Mouse (Mus musculus) fat pad, adult 2 months (tissue): ENCODE results near the gene Akap1.

ENCODE experiments used
- DNase-seq: peaks from one replicate; pipeline ENCODE4 v3.0.0-alpha.2; 2011; ENCODE audit warnings: low read depth, low spot score; ENCODE audit errors: extremely low read depth

Akap1 gene

DNA sequence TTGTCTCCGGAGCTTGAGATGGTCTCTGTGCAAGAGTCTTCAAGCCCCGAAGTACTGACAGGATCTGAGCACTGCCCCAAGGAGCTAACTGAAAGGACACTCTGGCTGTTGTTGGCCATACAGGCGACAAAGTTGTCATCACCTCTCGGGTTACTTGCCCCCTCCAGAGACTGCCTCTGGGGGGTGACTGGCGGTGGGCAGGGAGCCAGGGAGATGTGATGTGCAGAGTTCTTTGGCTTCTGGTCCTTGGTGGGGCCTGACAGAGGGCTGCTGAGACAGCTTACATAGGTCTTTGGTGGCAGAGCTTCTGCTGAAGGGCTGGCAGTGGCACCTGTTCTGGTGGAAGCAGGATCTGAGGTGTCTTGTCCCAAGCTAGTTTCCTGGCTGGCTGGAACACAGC, 20.0 kb downstream of the Akap1 start:
- DNase-seq, result no peak

DNA sequence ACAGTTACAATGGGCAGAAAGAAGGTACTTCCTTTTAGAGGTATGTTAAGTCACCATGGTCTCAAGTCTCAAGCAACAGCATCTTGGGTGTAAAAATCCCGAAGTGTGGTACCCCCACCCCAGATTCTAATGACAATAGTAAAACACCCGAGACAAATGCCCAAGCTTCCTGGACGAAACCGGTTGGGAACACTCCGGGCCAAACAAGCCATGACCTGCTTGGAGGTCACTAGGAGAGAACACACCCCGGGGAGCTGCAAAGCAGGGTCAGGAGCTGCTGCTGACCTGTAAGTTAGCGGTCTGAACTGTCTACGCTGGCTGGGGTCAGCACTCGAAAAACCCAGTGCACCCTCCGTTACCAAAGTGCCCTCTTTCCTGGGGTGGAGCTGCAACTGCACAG, 21.1 kb downstream of the Akap1 start:
- no peak for DNase-seq

DNA sequence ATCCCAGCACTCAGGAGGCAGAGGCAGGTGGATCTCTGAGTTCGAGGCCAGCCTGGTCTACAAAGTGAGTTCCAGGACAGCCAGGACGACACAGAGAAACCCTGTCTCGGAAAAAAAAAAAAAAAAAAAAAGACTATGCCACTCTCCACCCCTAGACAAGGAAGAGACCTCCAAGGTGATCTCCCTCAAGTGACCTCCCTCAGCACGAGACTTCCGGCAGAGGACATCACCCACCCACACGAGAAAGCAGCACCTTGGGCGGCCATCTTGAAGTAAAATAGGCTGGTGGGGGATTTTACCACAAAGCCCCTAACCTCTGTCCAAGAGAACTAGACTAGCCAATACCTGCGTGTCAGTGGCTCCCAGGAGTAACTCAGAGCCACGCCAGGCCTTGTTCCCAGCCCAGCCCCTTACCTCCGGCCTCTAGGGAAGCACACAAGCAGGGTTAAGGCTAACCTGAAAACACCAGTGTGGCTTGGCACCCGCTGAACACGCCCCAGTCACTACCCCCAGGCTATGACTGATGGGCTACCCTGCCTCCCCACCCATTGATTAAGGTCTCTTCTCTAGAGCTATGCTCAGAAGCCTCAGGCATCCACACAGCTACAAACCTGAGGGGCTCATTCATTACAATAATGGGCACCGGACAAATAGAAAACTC, 21.9 kb downstream of the Akap1 start:
- DNase-seq, result no peak

DNA sequence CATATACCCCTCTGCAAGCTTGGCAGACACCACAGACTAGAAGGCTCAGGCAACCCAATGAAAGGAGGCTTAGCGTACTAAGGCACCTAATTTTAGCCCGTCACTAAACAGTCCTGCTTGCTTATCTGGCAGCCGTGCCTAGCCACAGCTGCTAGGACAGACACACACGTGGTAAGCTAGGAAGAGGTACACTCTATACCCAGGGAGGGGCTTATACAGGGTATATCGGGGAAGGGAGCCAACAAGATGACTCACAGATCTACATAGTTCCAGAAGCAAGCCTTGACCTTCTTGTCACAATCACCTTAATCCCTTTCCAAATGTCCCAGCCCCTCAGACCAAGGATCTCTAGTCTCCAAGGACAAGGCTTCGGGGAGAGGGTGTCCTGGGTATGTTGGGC, 23.0 kb downstream of the Akap1 start:
- no peak for DNase-seq

DNA sequence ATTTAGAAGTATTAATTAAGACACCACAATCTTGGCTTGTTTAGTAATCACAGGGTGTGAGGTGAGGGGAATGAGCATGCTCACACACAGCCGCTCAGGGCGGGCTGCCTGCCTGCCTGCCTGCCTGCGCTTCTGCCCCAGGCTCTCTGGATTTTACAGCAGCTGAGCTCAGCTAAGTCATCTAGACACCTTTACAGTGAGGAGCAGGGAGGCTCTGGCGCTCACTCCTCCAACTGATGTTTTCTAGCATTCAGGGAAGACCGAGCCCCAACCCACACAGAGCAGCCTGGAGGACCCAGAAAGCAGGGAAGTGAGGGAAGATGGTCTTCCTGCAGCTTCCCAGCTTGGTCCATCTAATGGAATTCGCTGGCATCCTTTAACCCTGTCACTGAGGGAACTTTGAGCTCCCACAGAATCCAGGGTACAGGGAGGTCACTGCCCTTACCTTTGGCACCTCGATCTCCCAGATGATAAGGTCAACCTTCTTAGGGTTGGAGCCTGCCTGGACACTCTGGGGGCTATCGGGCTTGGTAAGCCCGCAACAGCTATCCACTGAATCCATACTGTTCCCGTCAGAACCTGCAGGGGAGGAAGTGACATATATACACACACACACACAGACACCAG, 23.5 kb downstream of the Akap1 start:
- no peak for DNase-seq

GRCm38 (mm10) chr11:88840292-88840691, 24.1 kb downstream of the Akap1 start:
- no peak for DNase-seq

DNA sequence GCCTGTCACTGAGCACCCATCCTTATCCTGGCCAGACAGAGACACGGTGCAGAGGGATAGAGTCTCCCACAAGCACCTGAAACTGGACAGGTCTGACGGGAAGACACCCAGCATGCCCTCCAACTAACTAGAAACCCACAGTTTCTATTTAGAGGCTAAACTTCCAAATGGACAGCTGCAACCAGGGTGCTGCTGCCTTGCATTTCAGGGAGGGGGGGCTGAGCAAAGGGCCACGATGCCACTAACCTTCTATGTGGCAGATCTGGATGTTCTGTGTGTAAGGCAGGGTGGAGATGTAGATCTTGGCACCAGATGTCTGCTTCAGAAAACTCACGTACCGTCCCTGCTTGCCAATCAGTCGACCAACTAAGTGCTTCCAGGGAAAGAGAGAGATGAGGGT, 25.0 kb downstream of the Akap1 start:
- DNase-seq, result no peak

DNA sequence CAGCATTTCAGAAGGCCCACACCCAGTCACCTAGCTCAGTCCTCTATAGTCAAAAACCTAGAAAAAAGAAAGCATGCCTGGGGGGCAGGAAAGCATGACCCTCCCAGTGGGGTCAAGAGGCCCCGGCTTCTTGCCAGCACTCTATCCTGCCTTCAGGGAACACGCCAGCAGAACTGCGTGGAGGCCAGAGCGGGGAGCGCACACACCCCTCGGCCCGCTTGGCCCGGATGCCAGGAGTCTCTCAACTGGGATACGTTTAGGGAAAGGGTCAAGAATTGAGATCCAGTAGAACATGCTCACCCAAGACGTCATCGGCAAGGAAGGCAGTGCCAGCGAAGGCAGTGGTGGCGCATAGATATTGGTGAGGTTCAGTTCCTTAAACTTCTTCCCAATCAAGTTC, 25.8 kb downstream of the Akap1 start:
- no peak for DNase-seq

DNA sequence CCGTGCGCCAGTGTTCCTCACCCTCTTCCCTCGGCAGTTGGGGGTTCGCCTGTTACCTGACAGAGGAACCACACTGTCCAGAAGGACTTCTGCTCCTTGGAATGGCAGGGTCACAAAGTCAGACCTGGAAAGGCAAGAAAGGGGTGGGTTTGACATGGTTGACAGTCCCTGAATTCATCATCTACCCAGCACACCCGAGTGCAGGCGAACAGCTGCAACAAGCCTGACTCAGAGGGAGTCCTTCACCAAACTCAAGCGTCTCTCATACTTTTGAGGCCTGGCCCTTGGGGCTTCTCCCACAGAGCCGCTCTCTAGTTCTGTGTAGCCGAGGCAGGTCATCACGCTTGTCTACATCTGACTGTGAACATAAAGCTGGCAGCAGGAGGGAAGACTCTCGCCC, 29.8 kb downstream of the Akap1 start:
- DNase-seq, result no peak

DNA sequence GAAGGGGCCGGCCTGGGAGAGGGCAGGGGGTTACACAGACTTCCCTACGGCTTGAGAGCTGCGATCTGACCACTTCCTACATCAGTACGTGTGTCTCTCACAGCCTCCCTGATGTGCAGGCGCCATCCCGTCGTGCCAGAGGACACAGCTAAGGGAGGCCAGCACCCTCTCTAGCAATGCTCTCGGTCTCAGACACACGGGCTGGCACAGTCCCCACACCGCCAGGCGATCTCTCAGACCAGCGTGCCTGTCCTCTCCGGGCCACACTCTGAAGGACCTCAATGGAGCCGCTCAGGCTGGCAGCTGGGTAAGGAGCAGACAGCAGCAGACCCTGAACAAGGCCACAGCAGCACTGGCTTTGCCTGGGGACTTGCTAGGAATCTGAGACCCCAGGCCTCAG, 30.3 kb downstream of the Akap1 start:
- DNase-seq, result no peak

DNA sequence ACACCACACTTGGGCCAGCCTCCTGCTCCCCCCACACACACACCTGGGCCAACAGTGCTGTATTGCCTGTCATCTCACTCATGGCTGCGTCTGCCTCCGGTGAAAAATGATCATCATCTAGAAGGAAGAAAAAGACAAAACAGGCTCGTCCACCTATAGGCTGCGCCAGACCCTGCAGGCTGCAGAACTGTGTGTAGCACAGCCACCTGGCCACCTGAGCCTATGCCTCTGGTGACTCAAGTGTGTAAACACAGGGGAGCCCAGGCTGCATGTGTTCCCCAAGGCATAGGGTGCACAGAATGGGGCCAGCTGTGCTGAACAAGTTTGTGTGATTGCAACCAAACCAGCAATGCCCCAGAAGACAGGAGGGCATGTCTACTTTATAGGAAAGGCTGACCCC, 31.3 kb downstream of the Akap1 start:
- no peak for DNase-seq

DNA sequence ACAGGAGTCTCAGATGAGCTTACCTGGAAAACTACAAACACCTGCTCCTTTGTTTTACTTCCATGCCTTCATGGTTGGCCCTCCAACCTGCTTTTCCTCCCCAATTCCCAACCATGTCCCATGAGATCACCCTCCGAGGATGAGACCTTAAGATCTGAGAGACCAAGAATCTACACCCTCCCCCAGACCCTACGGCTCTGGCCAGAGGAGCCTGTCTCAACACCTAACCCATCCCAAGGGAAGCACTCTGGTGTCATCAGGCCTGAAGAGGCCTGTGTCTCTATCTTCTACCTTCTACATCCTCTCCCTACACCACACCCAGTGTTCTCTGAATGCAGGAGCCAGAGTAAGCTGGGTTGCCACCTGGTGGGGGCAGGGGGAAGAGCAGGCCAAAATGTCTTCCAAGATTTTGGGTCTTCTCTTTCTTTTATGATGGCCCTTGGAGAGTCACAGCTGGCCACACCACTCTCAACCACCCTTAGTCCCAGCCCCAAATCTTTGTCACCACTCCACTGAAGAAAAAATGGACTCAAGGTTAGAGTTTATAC, 34.1 kb downstream of the Akap1 start:
- DNase-seq, result no peak

DNA sequence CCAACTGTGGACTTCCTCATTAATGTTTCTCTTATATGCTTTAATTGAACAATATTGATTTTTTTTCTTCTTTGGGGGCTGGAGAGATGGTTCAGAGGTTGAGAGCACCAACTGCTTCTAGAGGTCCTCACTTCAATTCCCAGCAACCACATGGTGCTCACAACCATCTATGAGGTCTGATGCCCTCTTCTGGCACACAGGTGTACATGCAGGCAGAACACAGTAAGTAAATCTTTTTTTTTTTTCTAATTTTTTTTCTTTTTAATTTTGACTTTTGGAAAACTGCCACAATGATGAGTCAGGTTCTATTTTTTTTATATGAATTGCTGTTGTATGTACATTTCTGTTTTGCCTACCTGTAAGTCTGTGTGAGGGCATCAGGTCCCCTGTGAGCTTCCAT, 35.9 kb downstream of the Akap1 start:
- no peak for DNase-seq

DNA sequence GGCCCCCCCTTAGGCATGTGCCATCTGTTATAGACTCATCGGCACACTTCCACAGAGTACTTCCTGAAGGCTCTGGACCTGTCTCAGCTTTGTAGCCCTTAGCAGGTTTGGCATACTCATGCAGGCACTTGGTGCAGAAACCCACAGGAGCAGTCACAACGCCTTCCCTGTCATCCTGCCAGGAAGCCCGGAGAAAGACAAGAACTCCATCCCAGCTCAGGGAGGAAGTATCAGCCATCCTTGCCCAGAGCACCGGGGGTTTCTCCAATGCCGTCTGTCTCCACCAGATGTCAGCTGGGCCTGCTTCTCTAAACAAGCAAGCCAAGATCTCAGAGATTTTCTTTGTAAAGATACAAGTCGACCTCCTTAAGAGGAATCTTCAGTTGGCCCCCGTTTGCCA, 38.5 kb downstream of the Akap1 start:
- no peak for DNase-seq

DNA sequence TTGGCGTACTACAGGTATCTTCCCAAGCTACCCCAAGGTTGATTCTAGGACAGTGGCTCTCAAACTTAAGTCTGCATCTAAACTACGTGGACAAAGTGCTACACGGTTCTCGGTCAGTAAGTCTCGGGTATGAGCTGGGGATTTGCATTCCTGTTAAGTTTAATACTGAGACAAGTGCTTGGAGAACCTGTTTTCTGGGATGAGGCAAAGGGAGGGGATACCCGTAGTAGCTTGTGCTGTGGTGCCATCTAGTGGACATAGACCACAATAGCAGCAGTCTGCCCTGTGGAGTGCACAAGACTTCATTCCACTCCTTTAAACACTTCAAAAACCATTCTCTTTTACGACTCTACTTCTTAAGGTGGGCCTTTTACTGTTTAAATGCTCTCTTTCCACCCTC, 41.4 kb downstream of the Akap1 start:
- peak; percentile 13 for DNase-seq

DNA sequence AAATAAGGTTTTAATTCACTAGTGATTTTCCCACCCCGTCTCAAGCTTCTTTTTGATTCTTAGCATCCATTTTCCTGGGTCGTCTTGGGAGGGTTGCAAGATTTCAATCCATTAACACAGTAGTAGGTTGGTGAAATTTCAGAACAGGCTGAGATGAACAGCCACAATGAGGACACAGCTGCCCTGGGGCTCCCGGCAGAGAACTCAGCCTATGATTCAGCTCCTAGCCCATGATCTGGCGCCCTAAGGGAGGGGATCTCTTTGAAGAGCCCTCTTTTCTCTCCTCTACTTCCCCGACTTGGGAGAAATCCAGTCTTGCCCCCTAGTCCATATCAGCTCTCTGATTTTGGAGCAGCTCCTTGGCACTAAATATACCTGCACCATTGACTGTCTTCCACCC, 41.9 kb downstream of the Akap1 start:
- DNase-seq, result no peak

GRCm38 (mm10) chr11:88820742-88821576, 43.4 kb downstream of the Akap1 start:
- no peak for DNase-seq

- DNase-seq, result no peak
Measured at GRCm38 (mm10) chr11:88820253-88820652, 44.1 kb downstream of the Akap1 start.

GRCm38 (mm10) chr11:88817061-88817460, 47.3 kb downstream of the Akap1 start:
- DNase-seq, result no peak

DNA sequence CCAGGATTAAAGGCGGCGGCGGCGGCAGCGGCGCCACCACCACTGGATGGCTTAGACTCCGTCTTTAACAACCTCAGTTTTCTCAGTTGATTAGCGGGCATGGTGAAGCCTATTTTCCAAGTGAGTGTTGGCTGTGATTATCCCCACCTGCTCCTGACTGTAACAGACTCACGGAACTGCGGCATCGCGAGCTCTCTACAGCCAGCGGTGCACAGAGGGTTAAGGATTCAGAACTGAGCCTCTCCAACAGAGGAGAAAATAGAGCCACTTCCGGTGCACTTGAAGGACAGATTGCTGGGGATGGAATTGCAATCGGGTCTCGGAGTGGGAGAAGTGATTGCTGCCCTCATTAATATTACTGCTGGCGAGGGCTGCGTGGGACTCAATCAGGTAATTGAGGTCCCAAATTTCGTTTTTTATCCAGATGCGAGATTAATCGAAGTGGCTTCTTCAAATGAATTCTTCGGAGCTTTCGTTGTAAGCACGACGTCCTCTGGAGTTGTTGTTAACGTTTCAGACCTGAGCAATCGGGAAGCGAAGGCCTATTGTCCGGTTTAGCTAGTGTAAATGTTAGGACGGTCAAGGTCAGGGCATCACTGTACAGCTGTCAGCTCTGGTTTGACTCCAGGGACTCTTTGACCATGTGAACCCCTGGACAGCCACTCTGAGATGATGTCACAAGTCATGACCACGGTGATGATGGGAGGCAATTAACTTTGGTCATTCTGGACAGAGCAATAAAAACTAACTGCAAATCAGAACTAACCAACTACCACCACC, 61.0 kb downstream of the Akap1 start:
- DNase-seq, result no peak

GRCm38 (mm10) chr11:88796207-88796606, 68.2 kb downstream of the Akap1 start:
- DNase-seq, result no peak
